Mouse (Mus musculus): ENCODE measurements around the gene Scel. TPM values are rescaled to one million over a fixed set of nuclear protein-coding genes. Genes with fewer than 3 reads are reported as not detected.

Scel gene
- total RNA-seq, 2 experiments from 2014 or later = 0.17 to 0.50 TPM

DNA sequence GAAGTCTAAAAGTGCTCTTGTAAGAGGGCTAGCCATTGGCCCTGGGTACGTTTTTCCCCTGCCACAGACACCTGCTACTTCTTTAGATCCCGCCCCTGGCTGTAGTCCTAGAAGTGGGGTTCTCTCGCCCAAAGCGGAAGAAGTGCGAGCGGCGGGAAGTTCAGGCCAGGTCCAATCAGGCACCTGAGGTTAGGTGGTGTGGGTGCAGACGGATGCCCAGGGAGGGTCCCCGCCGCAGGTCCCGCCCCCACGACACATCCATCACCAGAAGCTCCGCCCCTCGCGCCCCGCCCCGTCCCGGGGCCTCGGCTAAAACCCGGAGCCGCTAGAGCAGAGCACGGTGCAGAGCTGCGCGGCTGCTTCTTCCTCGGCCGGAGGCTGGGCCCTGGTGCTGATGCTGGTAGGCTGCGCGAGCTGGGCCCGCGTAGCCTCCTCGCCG, 136.8 kb downstream of the Scel start, which contains the start of gene Slain1:
TSS of gene Slain1 (plus strand) at position 333 of the 439 bp plus-strand sequence.
- DNase-seq (ENCODE audit: low spot score in 2 of 2) = peak; percentile 16 to 24

DNA sequence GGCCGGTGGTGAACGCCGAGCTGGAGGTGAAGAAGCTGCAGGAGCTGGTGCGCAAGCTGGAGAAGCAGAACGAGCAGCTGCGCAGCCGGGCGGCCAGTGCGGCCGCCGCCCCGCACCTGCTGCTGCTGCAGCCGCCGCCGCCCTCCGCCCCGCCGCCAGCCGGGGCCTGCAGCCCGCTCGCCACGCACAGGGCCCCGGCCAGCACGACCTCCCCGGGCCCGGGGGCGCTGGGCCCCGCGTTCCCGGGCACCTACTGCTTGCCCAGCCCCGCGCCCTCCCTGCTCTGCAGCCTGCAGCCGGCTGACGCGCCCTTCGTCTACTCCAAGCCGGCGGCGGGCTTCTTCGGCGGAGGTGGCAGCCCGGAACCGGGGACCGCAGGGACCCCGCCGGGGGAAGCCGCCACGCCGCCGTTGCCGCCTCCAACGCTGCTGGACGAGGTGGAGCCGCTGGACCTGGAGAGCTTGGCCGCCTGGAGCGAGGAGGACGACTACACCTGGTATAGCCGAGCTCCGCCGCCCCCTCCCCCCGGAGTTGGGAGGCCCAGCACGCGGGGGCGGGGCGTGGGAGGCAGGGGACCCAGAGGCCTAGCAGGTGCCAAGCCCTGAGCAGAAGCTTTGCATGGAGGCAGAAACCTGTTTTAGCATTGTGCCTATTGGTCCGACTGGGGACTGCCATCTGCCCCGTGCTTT, 137.4 kb downstream of the Scel start:
- peak in 1 of 2 experiments; percentile 5 for DNase-seq (ENCODE audit: low spot score in 2 of 2)

DNA sequence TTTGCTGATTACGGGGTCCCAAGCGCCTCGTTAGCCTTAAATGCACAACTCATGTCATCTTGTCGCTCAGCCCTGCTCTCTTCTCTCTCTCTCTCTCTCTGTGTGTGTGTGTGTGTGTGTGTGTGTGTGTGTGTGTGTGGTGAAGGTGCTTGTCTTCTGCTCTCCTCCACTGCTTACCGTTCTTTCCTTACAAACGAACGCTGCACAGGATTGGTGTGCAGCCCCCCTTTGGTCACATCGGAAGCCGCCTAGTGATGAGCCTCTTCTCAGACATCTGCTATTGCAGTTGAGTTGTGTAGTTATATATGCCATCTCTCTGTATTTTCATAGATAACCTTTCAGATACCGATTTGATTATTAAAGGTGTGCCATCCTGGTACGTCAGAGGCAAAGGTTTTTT, 138.0 kb downstream of the Scel start:
- no peak for DNase-seq (ENCODE audit: low spot score in 2 of 2)

DNA sequence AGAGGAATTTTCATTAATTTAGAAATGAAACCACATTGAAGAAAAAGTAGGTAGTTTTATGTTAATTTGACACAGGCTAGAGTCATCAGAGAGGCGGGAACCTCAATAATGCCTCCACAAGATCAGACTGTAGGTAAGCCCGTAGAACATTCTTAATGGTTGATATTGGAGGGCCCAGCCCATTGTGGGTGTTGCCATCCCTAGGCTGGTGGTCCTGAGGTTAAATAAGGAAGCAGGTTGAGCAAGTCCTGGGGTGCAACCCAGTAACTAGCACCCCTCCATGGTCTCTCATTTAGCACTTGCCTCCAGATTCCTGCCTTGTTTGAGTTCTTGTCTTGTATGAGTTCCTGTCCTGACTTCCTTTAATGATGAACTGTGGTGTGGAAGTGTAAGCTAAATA, 138.4 kb downstream of the Scel start:
- no peak for DNase-seq (ENCODE audit: low spot score in 2 of 2)

DNA sequence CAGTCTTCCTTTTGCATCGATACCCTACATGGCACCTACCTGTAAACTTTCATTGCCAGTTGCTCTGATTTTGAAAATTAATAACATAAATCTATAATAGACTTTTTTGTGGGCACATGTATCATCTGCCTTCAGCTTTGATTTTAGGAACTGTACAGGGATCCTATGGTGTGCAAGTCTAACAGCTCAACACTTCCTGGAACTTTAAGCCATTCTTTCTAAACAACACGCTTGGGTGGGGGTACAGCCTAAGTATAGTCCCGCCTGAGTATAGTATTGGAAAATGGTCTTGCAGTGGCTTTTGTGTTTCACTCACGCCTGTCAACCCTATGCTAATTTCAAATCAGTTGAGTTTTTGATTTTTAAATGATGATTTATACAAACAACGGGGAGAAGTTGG, 139.4 kb downstream of the Scel start:
- DNase-seq (ENCODE audit: low spot score in 2 of 2) = no peak

DNA sequence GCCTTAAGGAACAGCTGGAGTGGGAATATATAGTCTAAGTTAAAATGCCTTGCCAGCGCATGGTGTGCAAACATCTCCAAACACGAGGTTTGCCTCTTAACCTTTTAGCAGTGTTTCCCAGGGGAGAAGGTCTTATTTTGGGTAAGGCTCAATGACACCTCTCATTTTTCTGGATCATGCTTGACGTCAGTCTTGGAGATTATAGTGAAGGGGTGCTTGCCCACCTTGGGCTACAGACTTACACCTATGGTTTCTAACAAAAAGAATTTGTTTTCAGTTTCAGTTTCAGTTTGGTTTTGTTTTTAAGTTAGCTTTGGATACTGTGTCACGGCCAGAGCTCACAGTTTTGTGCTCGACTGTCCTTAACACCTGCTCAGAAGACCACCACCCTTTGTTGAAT, 140.7 kb downstream of the Scel start:
- DNase-seq (ENCODE audit: low spot score in 2 of 2) = no peak

DNA sequence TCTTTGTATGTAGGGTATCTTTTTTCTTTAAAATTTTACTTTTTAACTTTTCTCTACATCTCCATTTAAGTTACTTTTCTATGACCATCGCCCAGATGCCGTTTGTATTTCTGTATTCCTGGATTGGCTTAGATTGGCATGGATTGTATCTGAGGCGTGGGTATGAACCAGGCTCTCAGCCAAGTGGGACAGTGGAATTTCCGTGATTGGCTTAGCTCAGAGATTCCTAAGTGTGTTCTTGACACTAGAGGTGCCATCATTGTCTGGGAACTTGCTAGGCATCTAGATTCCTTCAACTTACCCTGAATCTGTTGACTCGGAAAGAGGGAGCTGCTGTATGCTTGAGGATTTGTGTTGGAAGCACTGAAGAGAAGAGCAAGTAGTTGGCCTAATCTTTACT, 142.3 kb downstream of the Scel start:
- no peak for DNase-seq (ENCODE audit: low spot score in 2 of 2)

DNA sequence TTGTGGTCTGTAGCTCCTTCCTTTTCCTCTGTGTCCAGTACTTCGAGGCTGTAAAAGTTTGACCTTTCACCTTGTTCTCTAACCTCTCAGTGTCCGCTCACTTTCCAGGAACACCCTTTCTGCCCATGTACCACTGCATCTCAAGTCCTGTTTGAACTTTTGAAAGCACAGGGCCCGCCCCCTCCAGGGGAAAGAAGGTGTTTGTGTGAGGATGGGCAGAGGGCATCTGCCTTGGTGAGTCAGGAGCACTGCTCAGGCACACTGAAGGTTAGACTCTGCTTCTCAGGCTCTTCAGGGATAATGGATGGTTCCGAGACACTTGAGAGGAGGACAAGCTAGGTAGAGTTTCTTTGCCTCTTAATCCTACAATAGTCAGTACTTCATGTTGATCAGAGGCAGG, 144.7 kb downstream of the Scel start:
- DNase-seq (ENCODE audit: low spot score in 2 of 2) = no peak

Small RNA genes within 50 kb of the gene (microRNA-seq; reads per million reads assigned to microRNA genes)
- not detected for gene Gm22877

Other genes with a start within 250 kb of the Scel start
- 10 to 100 TPM; 45.2 to 51.2 TPM for gene Mycbp2, start 166.5 kb upstream of the Scel start, total RNA-seq (2021)
- 1 to 10 TPM; 2.8 to 4.1 TPM for gene Slain1, start 136.9 kb downstream of the Scel start, total RNA-seq (2021)

Measured in adrenal gland, postnatal 4 days (tissue).